Mouse (Mus musculus): ENCODE measurements at regions not wholly inside any gene's neighbourhood (a gene's known extent, or its start where the extent isn't known, plus 50 kb on each side); places are given as distances from the start of the nearest gene placed in this dataset.

DNA sequence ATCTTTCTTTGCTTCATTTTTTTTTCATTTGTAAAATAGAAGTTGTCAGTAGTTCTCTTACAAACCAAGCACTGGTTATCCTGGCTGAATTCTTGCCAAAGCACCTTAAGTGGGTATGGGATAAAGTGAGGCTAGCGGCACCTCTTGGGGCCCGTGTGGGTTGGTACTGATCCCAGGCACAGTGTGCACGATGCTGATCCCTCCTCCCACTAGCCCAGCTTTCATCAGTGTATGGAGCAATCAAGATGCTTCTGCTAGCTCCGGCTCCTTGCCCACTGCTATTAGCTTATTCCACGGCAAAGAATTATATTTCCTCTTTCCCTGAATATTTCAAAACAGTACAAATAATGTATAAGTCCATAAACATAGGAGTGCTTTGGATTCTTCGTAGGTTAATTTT, 307.4 kb upstream of the Npvf start:
- in situ Hi-C loops (cut with MboI, MseI): no loop called here

GRCm38 (mm10) chr6:50968546-50968945, 314.3 kb upstream of the Npvf start:
- in situ Hi-C loops (cut with MboI, MseI): no loop called here

- in situ Hi-C loops (cut with MboI, MseI): no loop called here
Measured at GRCm38 (mm10) chr6:50969341-50969740, 315.1 kb upstream of the Npvf start.

- in situ Hi-C loops (cut with MboI, MseI): no loop called here
Measured at GRCm38 (mm10) chr6:50969997-50970396, 315.8 kb upstream of the Npvf start.

- in situ Hi-C loops (cut with MboI, MseI): no loop called here
Measured at GRCm38 (mm10) chr6:50970770-50971169, 316.5 kb upstream of the Npvf start.

GRCm38 (mm10) chr6:50972268-50972667, 318.0 kb upstream of the Npvf start:
- in situ Hi-C loops (cut with MboI, MseI): no loop called here

DNA sequence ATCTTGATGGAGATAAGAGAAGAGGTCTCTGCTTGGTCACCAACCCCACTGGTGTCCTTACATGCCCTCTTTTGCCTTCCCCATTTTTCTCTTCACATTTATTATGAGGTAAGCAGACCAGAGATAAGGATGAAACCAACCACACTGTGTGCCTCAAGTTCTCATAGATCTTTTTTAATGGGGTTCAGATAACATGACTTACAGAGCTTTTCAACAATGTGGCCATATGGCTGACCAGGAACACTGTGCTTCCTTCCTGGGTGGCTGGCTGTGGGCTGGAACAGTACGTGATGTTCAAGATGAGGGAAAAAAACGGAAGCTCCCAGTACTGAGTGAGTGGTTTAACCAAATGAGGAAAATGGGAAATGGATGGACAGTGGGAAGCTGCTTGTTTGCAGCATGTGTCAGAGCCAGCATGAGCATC, 319.0 kb upstream of the Npvf start:
- in situ Hi-C loops (cut with MboI, MseI): no loop called here

DNA sequence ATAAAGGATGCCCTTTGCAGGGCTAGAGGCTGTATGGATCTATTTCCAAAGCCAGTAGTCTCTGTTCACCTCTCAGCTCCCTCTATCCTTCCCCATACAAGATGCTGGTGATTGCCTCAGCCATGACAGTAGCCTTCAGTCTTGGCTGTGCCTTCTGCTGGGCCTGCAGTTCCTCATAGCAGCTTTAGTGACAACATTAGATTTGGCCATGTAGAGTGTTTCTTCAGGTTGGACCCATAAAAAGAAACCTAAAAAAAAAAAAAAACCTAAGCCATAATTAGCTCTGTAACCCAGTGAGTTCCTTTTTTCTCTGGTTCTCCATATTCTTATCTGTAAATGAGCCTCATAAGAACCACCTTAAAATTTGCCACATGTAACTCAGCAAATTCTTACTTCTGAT, 319.6 kb upstream of the Npvf start:
- in situ Hi-C loops (cut with MboI, MseI): no loop called here

- in situ Hi-C loops (cut with MboI, MseI): no loop called here
Measured at GRCm38 (mm10) chr6:50974961-50975360, 320.7 kb upstream of the Npvf start.

- in situ Hi-C loops (cut with MboI, MseI): no loop called here
Measured at GRCm38 (mm10) chr6:50976973-50977372, 322.7 kb upstream of the Npvf start.

GRCm38 (mm10) chr6:50977381-50977780, 323.1 kb upstream of the Npvf start:
- in situ Hi-C loops (cut with MboI, MseI): no loop called here

- in situ Hi-C loops (cut with MboI, MseI): no loop called here
Measured at GRCm38 (mm10) chr6:50978016-50978415, 323.8 kb upstream of the Npvf start.

GRCm38 (mm10) chr6:50978571-50978970, 324.3 kb upstream of the Npvf start:
- in situ Hi-C loops (cut with MboI, MseI): no loop called here

DNA sequence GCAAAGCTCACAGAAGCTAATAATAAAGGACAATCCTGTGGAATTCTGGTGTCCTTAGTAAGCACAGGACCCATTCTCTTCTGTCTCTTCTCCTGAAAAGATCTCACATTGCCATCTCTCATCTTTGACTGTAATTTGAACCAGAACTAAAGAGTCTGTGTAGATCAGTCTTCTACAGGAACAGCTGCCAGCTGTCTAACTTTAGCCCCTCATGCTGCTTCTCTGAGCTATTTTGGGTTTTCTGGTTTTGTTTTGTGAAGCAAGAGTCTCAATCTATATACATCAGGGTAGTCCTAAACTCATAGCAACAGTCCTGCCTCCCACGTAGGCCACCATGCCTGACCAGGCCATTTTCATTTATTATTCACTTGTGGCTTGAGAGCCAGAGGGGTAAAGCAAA, 325.5 kb upstream of the Npvf start:
- in situ Hi-C loops (cut with MboI, MseI): no loop called here

DNA sequence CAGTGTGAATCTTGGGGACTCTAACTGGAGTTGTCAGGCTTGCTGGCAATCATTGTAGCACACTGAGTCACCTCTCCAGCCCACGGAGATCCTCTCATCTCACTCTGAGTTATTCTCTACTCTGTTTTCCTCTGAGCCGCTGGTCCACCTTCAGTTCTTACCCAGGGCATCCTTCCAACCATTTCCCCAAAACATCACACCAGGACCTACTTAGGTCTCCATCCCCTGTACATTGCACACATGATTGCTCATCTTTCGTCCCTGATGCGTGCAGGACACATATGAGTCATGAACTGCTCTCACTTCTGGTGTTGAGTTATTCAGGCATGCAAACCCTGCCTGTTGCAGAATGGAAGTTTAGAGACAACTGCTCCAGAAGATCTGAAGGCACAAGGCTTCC, 326.1 kb upstream of the Npvf start:
- in situ Hi-C loops (cut with MboI, MseI): no loop called here

GRCm38 (mm10) chr6:50981702-50982309, 327.6 kb upstream of the Npvf start:
- in situ Hi-C loops (cut with MboI, MseI): no loop called here

GRCm38 (mm10) chr6:50982856-50983255, 328.6 kb upstream of the Npvf start:
- in situ Hi-C loops (cut with MboI, MseI): no loop called here

DNA sequence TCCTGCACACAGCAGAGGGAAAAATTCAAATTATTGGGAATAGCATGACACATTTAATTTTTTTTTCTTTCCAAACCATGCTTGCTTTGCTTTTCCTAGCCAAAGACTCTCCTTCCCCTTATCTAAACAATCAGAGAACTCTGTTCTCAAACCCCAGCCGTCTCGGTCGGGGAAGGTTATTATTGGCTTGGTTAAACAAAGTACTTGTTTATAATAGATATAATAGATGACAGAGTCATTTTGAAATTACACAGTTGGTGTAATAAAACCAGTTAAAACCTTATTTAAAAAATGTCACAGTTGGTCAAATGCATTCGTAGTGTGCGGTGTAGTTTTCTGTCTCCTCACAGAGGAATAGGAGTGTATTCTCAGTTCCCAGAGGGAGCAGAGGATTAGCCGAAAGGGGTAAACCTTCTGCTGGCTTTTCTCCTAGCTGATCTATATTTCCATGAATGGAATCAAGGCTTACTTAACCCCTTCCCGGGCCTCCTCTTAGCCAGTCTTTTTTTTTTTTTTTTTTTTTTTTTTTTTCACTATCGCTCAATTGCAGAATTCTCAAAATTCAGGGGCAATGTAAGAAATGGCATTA, 329.4 kb upstream of the Npvf start:
- in situ Hi-C loops (cut with MboI, MseI): no loop called here

DNA sequence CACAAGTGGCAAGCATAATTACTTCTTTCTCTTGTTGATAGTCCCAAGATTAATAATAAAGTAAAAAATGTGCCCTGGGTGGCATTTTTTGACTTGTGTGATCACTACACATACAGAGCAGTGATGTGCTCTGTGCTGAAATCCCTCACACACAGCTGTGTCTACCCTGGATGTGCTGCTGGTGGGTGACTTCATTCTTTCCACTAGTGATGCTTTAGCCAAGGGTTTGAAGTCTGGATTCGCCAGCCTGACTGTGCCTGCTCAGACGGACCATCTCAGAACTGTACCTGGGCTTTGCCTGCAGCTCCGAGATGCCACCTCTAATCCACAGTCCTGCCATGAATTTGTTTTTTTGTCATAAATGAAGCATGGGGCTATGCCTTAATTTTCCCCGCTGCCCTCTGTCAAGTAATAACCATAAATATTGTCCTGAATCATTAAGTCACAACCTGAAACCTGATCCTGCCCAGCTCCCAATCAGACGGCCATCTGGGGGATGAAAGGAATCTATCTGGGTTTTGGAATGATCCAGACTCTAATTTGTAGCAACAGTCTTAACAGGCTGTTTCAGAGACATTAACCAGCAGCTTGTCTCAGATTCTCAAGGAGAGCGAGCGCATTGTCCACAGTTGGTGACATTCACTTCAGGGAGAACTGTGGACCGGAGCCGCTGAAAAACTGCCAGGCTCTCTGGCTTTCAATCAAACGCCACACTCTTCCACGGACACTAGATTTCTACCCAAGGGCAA, 330.1 kb upstream of the Npvf start:
- in situ Hi-C loops (cut with MboI, MseI): no loop called here

GRCm38 (mm10) chr6:50986270-50986924, 332.2 kb upstream of the Npvf start:
- in situ Hi-C loops (cut with MboI, MseI): no loop called here

DNA sequence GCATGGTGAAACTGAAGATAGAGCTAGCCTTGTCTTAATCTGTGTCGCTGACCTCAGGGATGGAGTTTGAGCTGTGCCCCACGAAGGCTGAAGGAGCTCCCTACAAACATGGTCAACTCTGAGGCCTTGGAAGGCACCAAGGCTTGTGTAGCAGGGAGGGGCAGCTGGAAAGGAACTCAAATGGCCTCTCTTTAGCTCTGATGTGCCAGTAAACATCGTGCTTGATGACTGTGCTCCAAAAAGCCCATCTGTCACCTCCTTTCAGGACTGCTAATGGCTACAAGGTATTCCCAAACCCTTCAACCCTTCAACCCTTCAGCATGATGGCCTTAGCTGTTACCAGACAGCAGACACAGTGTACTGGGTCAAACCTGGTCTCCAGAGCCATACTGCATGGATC, 334.3 kb upstream of the Npvf start:
- in situ Hi-C loops (cut with MboI, MseI): no loop called here

DNA sequence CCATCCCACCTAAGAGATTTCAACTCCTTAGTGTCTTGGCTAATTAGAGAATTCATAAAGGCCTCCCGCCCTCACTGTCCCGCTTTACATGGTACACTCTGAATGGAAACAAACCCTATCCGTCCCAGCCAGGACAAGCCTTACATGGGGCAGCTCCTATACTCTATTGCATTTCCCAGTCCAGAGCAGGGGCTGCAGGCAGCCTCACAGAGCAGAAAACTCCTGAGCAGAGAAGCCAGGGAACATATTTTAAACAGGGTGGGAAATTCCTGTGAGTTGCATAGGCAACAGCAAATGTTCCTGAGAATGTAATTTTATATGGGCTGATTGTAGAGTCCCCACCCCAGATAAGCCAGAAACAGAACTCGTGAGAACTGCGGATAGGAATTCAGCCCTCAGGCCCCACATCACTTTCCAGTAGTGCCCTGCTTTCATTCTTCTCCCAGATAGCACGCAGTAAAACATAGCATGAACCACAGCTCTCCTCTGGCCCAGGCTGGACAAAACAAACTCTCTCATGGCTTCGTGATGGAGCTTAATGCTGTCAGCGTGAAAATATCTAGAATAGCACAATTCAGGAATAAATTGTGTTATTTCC, 337.4 kb upstream of the Npvf start:
- in situ Hi-C loops (cut with MboI, MseI): no loop called here
